In the genomic region with DNA sequence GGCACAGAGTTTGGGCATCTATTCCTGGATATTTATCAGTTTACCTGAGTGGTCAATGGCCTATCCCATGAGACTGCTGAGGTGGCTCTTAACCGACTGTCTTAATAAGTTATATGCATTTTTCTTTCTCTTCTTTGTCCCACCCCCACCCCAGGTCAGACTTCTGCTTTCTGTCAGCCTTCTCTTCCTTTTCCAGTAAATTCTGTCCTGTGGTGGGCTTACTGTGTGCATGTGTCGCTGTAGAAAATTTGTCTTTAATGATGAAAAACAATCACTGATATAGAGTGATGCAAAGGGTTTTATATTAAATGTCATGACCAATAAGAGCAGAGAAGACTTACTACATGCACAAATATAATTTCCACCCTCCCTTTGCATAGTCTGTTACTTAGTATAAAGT, we compare ENCODE assay signal across 19 mouse cellular contexts.
DNase-seq lines count a peak whose midpoint lies in the region; ATAC-seq and TF ChIP-seq lines count a peak whose summit lies in the region.
"Had no signal": no experiment of that assay in that cellular context is flagged by ENCODE, and none has a peak within 500 bp of the region (broad histone marks: within the 10 kb centered on the region; RNA-seq: fewer than 3 reads in every experiment).

No protein-coding gene starts in this region.

- H3K4me3 ChIP-seq in liver, embryonic 13.5 days (replicated peaks) = no peak overlapping the region
- no peak overlapping the region for H3K4me3 ChIP-seq in liver, embryonic 14.5 days (ENCODE audit: insufficient read depth in 1 of 2, low read depth in 2 of 2, low read length in 2 of 2)
- no peak overlapping the region for H3K4me3 ChIP-seq in intestine, embryonic 15.5 days (replicated peaks)
- H3K4me3 ChIP-seq: embryonic facial prominence, embryonic 15.5 days; forebrain, embryonic 12.5 days; gastrocnemius, adult 2 months; heart, embryonic 10.5 days; hindbrain, embryonic 13.5 days had no signal

- TF ChIP-seq EP300 in liver, embryonic 14.5 days (IDR thresholded peaks at IDR 0.05; ENCODE audit: low read depth) = no peak

- no peak for TF ChIP-seq CTCF in liver, embryonic 14.5 days (IDR thresholded peaks at IDR 0.05; ENCODE audit: low read depth)

- no peak for ATAC-seq in liver, embryonic 13.5 days (ENCODE audit: low read depth)
- 0 out of 2 replicates have a peak, but pooled peaks have one; percentile 1 for ATAC-seq in erythroblast, adult 5-6 weeks (replicated peaks; ENCODE audit: low FRiP score, poor library complexity, severe bottlenecking)
- no peak for ATAC-seq in liver, embryonic 14.5 days (ENCODE audit: insufficient read depth)
- peak; percentile 40; the same call in 1 of the 2 replicates for ATAC-seq in megakaryocyte progenitor cell, adult 5-6 weeks (replicated peaks; ENCODE audit: poor library complexity)
- no peak for ATAC-seq in intestine, embryonic 15.5 days
- no peak for ATAC-seq in CD4-positive, CD25-positive, alpha-beta regulatory T cell, adult 4 months
- ATAC-seq: forebrain, embryonic 16.5 days had no signal

- H3K9me3 ChIP-seq in liver, embryonic 13.5 days (replicated peaks) = no peaks in the 10 kb centered on the region
- H3K9me3 ChIP-seq in liver, embryonic 14.5 days (ENCODE audit: control insufficient read depth, low read length) = no peaks in the 10 kb centered on the region
- no peaks in the 10 kb centered on the region for H3K9me3 ChIP-seq in intestine, embryonic 15.5 days
- H3K9me3 ChIP-seq: embryonic facial prominence, embryonic 15.5 days; forebrain, embryonic 12.5 days; heart, embryonic 10.5 days; hindbrain, embryonic 13.5 days had no signal

- H3K36me3 ChIP-seq in liver, embryonic 13.5 days = no peaks in the 10 kb centered on the region
- no peaks in the 10 kb centered on the region for H3K36me3 ChIP-seq in liver, embryonic 14.5 days (replicated peaks; ENCODE audit: control insufficient read depth, insufficient read depth, low read depth)
- no peaks in the 10 kb centered on the region for H3K36me3 ChIP-seq in intestine, embryonic 15.5 days
- H3K36me3 ChIP-seq: embryonic facial prominence, embryonic 15.5 days; hindbrain, embryonic 13.5 days had no signal

- H3K4me1 ChIP-seq in liver, embryonic 13.5 days (replicated peaks) = peaks cover 71% of the 10 kb centered on the region
- peaks cover 36 to 54% of the 10 kb centered on the region in 2 experiments for H3K4me1 ChIP-seq in liver, embryonic 14.5 days (replicated peaks; ENCODE audit: control insufficient read depth in 2 of 2, insufficient read depth in 2 of 2, low read length in 1 of 2)
- H3K4me1 ChIP-seq in intestine, embryonic 15.5 days (replicated peaks) = no peaks in the 10 kb centered on the region
- H3K4me1 ChIP-seq: embryonic facial prominence, embryonic 15.5 days; heart, embryonic 10.5 days; hindbrain, embryonic 13.5 days had no signal

- DNase-seq in liver, embryonic 13.5 days = no peak
- DNase-seq in liver = no peak
- DNase-seq in liver, embryonic 14.5 days (ENCODE audit: low read depth in 3 of 3, low spot score in 3 of 3) = no peak
- DNase-seq in Muller cell, postnatal 12 days (ENCODE audit: inconsistent ontology term) = no peak
- DNase-seq: cerebellum, adult 18-20 months; cerebellum, adult 9-11 months; cerebellum, postnatal 36 days; gastrocnemius, adult 2 months; gastrocnemius, postnatal 36 days; heart, adult 18-20 months had no signal

- no peak overlapping the region for H3K4me2 ChIP-seq in liver, embryonic 13.5 days
- peak overlapping the region; percentile 11 for H3K4me2 ChIP-seq in liver, embryonic 14.5 days (ENCODE audit: low read depth)
- H3K4me2 ChIP-seq in intestine, embryonic 15.5 days (replicated peaks) = no peak overlapping the region
- H3K4me2 ChIP-seq: embryonic facial prominence, embryonic 15.5 days; forebrain, embryonic 12.5 days; hindbrain, embryonic 13.5 days had no signal

- WGBS in liver, embryonic 13.5 days (ENCODE audit: insufficient replicate concordance) = 19% methylated on average over 2 of the region's 2 CpGs
- 12% methylated on average over 2 of the region's 2 CpGs for WGBS in liver, embryonic 14.5 days (ENCODE audit: insufficient replicate concordance)
- WGBS in intestine, embryonic 15.5 days = 66% methylated on average over 2 of the region's 2 CpGs

- H3K27ac ChIP-seq in liver, embryonic 13.5 days = peak overlapping the region; percentile 77
- peak overlapping the region; percentile 80 for H3K27ac ChIP-seq in liver, embryonic 14.5 days
- H3K27ac ChIP-seq in intestine, embryonic 15.5 days = no peak overlapping the region
- H3K27ac ChIP-seq: embryonic facial prominence, embryonic 15.5 days; forebrain, embryonic 12.5 days; gastrocnemius, adult 2 months; heart, embryonic 10.5 days; hindbrain, embryonic 13.5 days had no signal

- H3K9ac ChIP-seq in liver, embryonic 13.5 days = 0 out of 2 replicates have a peak overlapping the region, but pooled peaks have one; percentile 29
- peak overlapping the region; percentile 24; the same call in 1 of the 2 replicates for H3K9ac ChIP-seq in liver, embryonic 14.5 days (replicated peaks)
- no peak overlapping the region for H3K9ac ChIP-seq in intestine, embryonic 15.5 days
- H3K9ac ChIP-seq: embryonic facial prominence, embryonic 15.5 days; forebrain, embryonic 12.5 days; hindbrain, embryonic 13.5 days had no signal

- no peaks in the 10 kb centered on the region for H3K27me3 ChIP-seq in liver, embryonic 13.5 days
- no peaks in the 10 kb centered on the region for H3K27me3 ChIP-seq in liver, embryonic 14.5 days (ENCODE audit: control insufficient read depth, insufficient read depth, low read length)
- no peaks in the 10 kb centered on the region for H3K27me3 ChIP-seq in intestine, embryonic 15.5 days (replicated peaks)
- H3K27me3 ChIP-seq: embryonic facial prominence, embryonic 15.5 days; hindbrain, embryonic 13.5 days had no signal

Comparison
In these comparisons a context has a peak if more than half of its experiments do, and no peak if none do; other contexts are left out.
1. ATAC-seq: peak in erythroblast, adult 5-6 weeks (single experiment) and megakaryocyte progenitor cell, adult 5-6 weeks (single experiment); none in liver, embryonic 13.5 days (single experiment), liver, embryonic 14.5 days (single experiment), intestine, embryonic 15.5 days (single experiment) and CD4-positive, CD25-positive, alpha-beta regulatory T cell, adult 4 months (single experiment).